Mouse (Mus musculus) MEL (cell line): Measurements from ENCODE around the gene Pacs1.

ENCODE experiments used
- CTCF ChIP-seq, 3 experiments: IDR thresholded peaks in 2 of 3; conservative IDR thresholded peaks in 1 of 3; 2 replicates each; pipeline ENCODE4 v1.5.1; 2011 to 2012; ENCODE audit warnings: low read length in 3 of 3, low read depth in 2 of 3, mild to moderate bottlenecking in 2 of 3, improper control_type of control experiment in 1 of 3, inconsistent platforms in 1 of 3, mixed read lengths in 1 of 3, moderate library complexity in 1 of 3; ENCODE audit not compliant: control insufficient read depth in 1 of 3, insufficient read depth in 1 of 3, poor library complexity in 1 of 3, severe bottlenecking in 1 of 3
- EP300 ChIP-seq, 2 experiments: IDR thresholded peaks; 2 replicates each; pipeline ENCODE4 v1.6.1; 2011; ENCODE audit warnings: improper control_type of control experiment in 2 of 2, low read length in 2 of 2, low read depth in 1 of 2, mild to moderate bottlenecking in 1 of 2
- GATA1 ChIP-seq: IDR thresholded peaks from 2 replicates; pipeline ENCODE4 v1.6.1; 2011; ENCODE audit warnings: low read depth, low read length, improper control_type of control experiment
- MAX ChIP-seq: IDR thresholded peaks from 2 replicates; pipeline ENCODE4 v1.6.1; 2011; ENCODE audit warnings: low read length, improper control_type of control experiment
- MEF2A ChIP-seq: IDR thresholded peaks from 2 replicates; pipeline ENCODE4 v1.6.1; 2014; ENCODE audit warnings: low read depth, mild to moderate bottlenecking, inconsistent platforms, low read length, improper control_type of control experiment; ENCODE audit not compliant: poor library complexity, insufficient replicate concordance, severe bottlenecking; ENCODE audit errors: extremely low read depth
- MXI1 ChIP-seq: IDR thresholded peaks from 2 replicates; pipeline ENCODE4 v1.6.1; 2011; ENCODE audit warnings: mild to moderate bottlenecking, low read depth, low read length, improper control_type of control experiment
- MYC ChIP-seq: IDR thresholded peaks from 2 replicates; pipeline ENCODE4 v1.6.1; 2011; ENCODE audit warnings: low read depth, mild to moderate bottlenecking, low read length, improper control_type of control experiment, moderate library complexity
- NRF1 ChIP-seq: IDR thresholded peaks from 2 replicates; pipeline ENCODE4 v1.6.1; 2014; ENCODE audit warnings: low read depth, mild to moderate bottlenecking, inconsistent platforms, low read length, improper control_type of control experiment, moderate library complexity; ENCODE audit not compliant: poor library complexity, insufficient read depth, severe bottlenecking
- POLR2A ChIP-seq, 2 experiments: IDR thresholded peaks; 2 replicates each; pipeline ENCODE4 v1.6.1; 2011 to 2012; ENCODE audit warnings: low read length in 2 of 2, mild to moderate bottlenecking in 2 of 2, control low read depth in 1 of 2, improper control_type of control experiment in 1 of 2, low read depth in 1 of 2, moderate library complexity in 1 of 2; ENCODE audit not compliant: control insufficient read depth in 1 of 2, insufficient read depth in 1 of 2, poor library complexity in 1 of 2
- POLR2AphosphoS2 ChIP-seq: IDR thresholded peaks from 2 replicates; pipeline ENCODE4 v1.6.1; 2011; ENCODE audit warnings: low read length, improper control_type of control experiment
- SMC3 ChIP-seq: IDR thresholded peaks from 2 replicates; pipeline ENCODE4 v1.6.1; 2011; ENCODE audit warnings: low read depth, low read length, improper control_type of control experiment
- TAL1 ChIP-seq: IDR thresholded peaks from 2 replicates; pipeline ENCODE4 v1.6.1; 2012; ENCODE audit warnings: mild to moderate bottlenecking, inconsistent platforms, low read length, moderate library complexity, mixed read lengths
- USF2 ChIP-seq, 2 experiments: IDR thresholded peaks; 2 replicates each; pipeline ENCODE4 v1.6.1; 2011 to 2012; ENCODE audit warnings: improper control_type of control experiment in 2 of 2, low read length in 2 of 2, borderline replicate concordance in 1 of 2, inconsistent platforms in 1 of 2, low read depth in 1 of 2, mild to moderate bottlenecking in 1 of 2; ENCODE audit not compliant: insufficient read depth in 1 of 2
- ZNF384 ChIP-seq: IDR thresholded peaks from 2 replicates; pipeline ENCODE4 v1.6.1; 2012; ENCODE audit warnings: low read depth, mild to moderate bottlenecking, inconsistent platforms, low read length, improper control_type of control experiment

- TF ChIP-seq SMC3 (no peak), NRF1 (no peak), MYC (no peak), CTCF (IDR thresholded peaks at IDR 0.05 in 2 of 3, conservative IDR thresholded peaks at IDR 0.05 in 1 of 3; ENCODE audit: control insufficient read depth in 1 of 3, insufficient read depth in 1 of 3, low read depth in 2 of 3, low read length in 3 of 3, poor library complexity in 1 of 3, severe bottlenecking in 1 of 3) (no peak), MXI1 (no peak), ZNF384 (no peak), USF2 (IDR thresholded peaks at IDR 0.05; ENCODE audit: borderline replicate concordance in 1 of 2, insufficient read depth in 1 of 2, low read depth in 1 of 2, low read length in 2 of 2) (no peak), POLR2A (IDR thresholded peaks at IDR 0.05; ENCODE audit: control insufficient read depth in 1 of 2, insufficient read depth in 1 of 2, low read depth in 1 of 2, low read length in 2 of 2, poor library complexity in 1 of 2) (no peak), MAX (no peak), POLR2AphosphoS2 (no peak), EP300 (IDR thresholded peaks at IDR 0.05; ENCODE audit: low read depth in 1 of 2, low read length in 2 of 2) (no peak), MEF2A (no peak), TAL1 (no peak), GATA1 (no peak)
Observed at GRCm38 (mm10) chr19:5107556-5108270, 165.2 kb downstream of the Pacs1 start.
